Mouse (Mus musculus): ENCODE data around the gene Klf7. TPM values are rescaled to one million over a fixed set of nuclear protein-coding genes. Genes with fewer than 3 reads are reported as not detected.

Gene Klf7
- polyA plus RNA-seq, 1 experiment from 2014 or later = 35.5 TPM

Small RNA genes lying within 50 kb of the gene (microRNA-seq; reads per million reads assigned to microRNA genes)
- gene Mir6899 = not detected

Measured in neural tube, embryonic 11.5 days (tissue).